Mouse (Mus musculus) heart, embryonic 16.5 days (tissue): ENCODE measurements around the gene Bloc1s3. TPM values are rescaled to one million over a fixed set of nuclear protein-coding genes. Genes with fewer than 3 reads are reported as not detected.
A peak's percentile ranks its signal among the peaks of the same experiment; 100 is the strongest.

Experiments
- ATAC-seq: fragments of 200-750 bp; cut with Nextera tagmentation; replicated peaks from 2 replicates; pipeline ENCODE4 v1.8.0; 2017; ENCODE audit warnings: moderate number of reproducible peaks; ENCODE audit not compliant: insufficient read depth, low FRiP score; ENCODE audit errors: extremely low read depth
- H3K27ac ChIP-seq: fragments of 300-500 bp; sonication (generic); 2 replicates; pipeline ENCODE4 v1.5.1; 2014; ENCODE audit warnings: mild to moderate bottlenecking, low read length, control low read depth, moderate library complexity
- H3K27me3 ChIP-seq: fragments of 300-500 bp; sonication (generic); 2 replicates; pipeline ENCODE4 v1.6.1; 2014; ENCODE audit warnings: low read length, mixed read lengths; ENCODE audit not compliant: control insufficient read depth, insufficient read depth
- H3K36me3 ChIP-seq: fragments of 300-500 bp; sonication (generic); 2 replicates; pipeline ENCODE4 v1.6.1; 2014; ENCODE audit not compliant: control insufficient read depth, insufficient read depth
- H3K4me1 ChIP-seq: fragments of 300-500 bp; sonication (generic); 2 replicates; pipeline ENCODE4 v1.6.1; 2014; ENCODE audit warnings: low read length, mixed read lengths; ENCODE audit not compliant: control insufficient read depth, insufficient read depth
- H3K4me2 ChIP-seq: fragments of 300-500 bp; sonication (generic); 2 replicates; pipeline ENCODE4 v1.6.1; 2014; ENCODE audit warnings: low read depth, mild to moderate bottlenecking, control low read depth, low read length
- H3K4me3 ChIP-seq: fragments of 300-500 bp; sonication (generic); 2 replicates; pipeline ENCODE4 v1.5.1; 2014; ENCODE audit warnings: mild to moderate bottlenecking, control low read depth, low read length
- H3K9ac ChIP-seq: fragments of 300-500 bp; sonication (generic); 2 replicates; pipeline ENCODE4 v1.6.1; 2014; ENCODE audit warnings: low read length, control low read depth
- H3K9me3 ChIP-seq: fragments of 300-500 bp; sonication (generic); replicated peaks from 2 replicates; pipeline ENCODE4 v1.6.1; 2016; ENCODE audit warnings: low read length; ENCODE audit not compliant: control insufficient read depth
- WGBS: fragments of 180-500 bp; shearing (Covaris S2); extraction: QIAGEN DNeasy Blood & Tissue Kit; methylation state at CpG from one replicate; pipeline ENCODE4 v1.1.7; 2014; 5-methylcytosine and 5-hydroxymethylcytosine counted together
- polyA plus RNA-seq: library from polyadenylated mRNA; unstranded; fragments of >200 nt; fragmentation: Nextera tagmentation; extraction: Ambion mirVana; gene quantifications from 2 replicates; pipeline ENCODE4 v1.2.1, GENCODE M21; 2015

Gene Bloc1s3
- polyA plus RNA-seq, 1 experiment from 2014 or later = 1.7 TPM

DNA sequence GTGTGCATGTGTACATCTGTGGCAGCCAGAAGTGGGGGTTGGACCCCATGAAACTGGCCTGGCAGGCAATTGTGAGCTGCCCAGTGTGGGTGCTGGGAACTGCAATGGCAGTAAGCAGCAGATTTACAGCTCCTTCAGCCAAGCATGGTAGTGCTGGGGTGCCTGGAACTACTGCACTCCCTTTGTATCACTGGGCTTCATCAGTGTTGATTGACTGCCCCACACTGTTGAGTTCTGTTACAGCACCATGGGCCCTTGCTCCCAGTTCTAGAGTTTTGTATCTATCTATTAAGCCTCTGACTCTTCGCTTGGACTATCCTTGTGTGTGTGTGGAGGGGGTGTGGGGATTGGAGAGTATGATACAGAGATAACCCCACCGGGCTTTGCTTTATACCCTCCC lies 31.1 kb downstream of the Bloc1s3 start:
- Histone ChIP-seq H3K4me1 (peaks cover 5% of the 10 kb centered on the region; the same call in 1 of the 2 replicates), H3K4me3 (no peak overlapping the region), H3K36me3 (no peaks in the 10 kb centered on the region), H3K9ac (no peak overlapping the region), H3K4me2 (no peak overlapping the region), H3K27me3 (peaks cover 32% of the 10 kb centered on the region), H3K27ac (no peak overlapping the region), H3K9me3 (no peaks in the 10 kb centered on the region)
- no peak for ATAC-seq
- 38% methylated on average over 2 of the region's 2 CpGs for WGBS

DNA sequence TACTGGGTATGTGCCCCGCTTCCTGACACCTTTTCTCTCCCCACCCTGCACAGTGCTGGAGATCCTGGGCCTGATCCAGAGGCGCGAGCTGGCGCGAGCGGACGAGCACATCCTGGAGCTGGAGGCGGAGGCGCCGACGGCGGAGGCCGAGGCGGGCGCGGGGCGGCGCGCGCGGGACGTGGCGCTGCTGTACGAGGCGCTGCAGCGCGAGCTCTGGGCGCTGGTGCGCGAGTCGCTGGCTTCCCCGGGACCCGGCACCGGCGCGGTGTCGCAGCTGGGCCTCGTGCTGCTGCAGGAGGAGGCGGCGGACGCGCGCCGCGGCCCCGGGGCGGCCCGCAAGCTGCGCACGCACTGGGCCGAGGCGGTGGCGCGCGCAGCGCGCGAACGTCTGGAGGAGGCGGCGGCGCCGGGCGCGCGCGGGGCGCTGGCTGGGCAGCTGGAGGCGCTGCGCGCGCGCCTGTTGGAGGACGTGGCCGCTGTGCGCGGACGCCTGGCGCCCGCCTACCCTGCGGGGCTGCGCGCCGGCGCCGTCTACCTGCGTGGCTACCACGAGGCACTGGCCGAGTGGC lies 34.2 kb downstream of the Bloc1s3 start:
- Histone ChIP-seq H3K27me3 (peaks cover 52% of the 10 kb centered on the region), H3K27ac (peak overlapping the region; percentile 53; the same call in 1 of the 2 replicates), H3K9me3 (no peaks in the 10 kb centered on the region), H3K36me3 (no peaks in the 10 kb centered on the region), H3K4me1 (peaks cover 5% of the 10 kb centered on the region; the same call in 1 of the 2 replicates), H3K4me2 (peak overlapping the region; percentile 93), H3K4me3 (peak overlapping the region; percentile 65), H3K9ac (peak overlapping the region; percentile 76)
- peak; percentile 75 for ATAC-seq
- under 1% methylated on average over 66 of the region's 89 CpGs for WGBS

DNA sequence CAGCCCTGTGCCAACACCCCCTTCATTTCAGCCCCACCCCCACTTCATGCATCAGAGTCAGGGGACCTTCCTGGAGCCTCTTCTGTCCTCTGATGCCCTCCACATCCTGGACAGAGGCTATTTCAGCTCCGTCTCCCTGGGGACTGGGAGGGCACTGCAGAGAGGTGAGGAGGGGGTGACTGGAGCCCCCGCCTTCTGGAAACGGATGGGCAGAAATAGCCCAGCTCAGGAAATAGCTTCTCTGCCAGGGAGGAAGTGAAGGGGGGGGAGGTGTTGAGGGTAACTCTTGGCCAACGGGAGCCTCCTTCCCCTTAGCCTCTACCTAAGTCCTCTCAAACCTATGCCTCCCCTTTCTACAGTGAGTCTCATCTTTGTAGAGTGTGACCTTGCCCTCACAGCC lies 35.8 kb downstream of the Bloc1s3 start:
- H3K4me3 ChIP-seq = no peak overlapping the region
- no peak for ATAC-seq
- peaks cover 5% of the 10 kb centered on the region; the same call in 1 of the 2 replicates for H3K4me1 ChIP-seq
- 18% methylated on average over 4 of the region's 4 CpGs for WGBS
- no peak overlapping the region for H3K9ac ChIP-seq
- H3K4me2 ChIP-seq = no peak overlapping the region
- H3K27ac ChIP-seq = no peak overlapping the region
- no peaks in the 10 kb centered on the region for H3K36me3 ChIP-seq
- no peaks in the 10 kb centered on the region for H3K9me3 ChIP-seq
- H3K27me3 ChIP-seq = peaks cover 52% of the 10 kb centered on the region

DNA sequence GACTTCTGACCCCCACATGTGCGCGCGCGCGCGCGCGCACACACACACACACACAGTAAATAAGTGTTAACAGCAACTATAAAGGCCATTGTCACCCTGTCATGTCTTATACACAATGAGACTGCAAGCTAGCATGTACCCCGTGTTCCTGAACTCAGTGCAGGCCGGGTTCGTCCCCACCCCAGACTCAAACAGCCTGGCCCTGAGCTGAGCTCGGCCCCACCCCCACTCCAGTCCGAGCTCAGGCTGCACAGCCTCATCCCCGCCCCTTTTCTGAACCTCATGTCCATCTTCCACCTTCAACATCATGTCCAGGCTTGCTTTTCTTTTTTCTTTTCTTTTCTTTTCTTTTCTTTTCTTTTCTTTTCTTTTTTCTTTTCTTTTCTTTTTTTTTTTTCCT lies 37.9 kb downstream of the Bloc1s3 start:
- Histone ChIP-seq H3K9me3 (no peaks in the 10 kb centered on the region), H3K4me3 (no peak overlapping the region)

DNA sequence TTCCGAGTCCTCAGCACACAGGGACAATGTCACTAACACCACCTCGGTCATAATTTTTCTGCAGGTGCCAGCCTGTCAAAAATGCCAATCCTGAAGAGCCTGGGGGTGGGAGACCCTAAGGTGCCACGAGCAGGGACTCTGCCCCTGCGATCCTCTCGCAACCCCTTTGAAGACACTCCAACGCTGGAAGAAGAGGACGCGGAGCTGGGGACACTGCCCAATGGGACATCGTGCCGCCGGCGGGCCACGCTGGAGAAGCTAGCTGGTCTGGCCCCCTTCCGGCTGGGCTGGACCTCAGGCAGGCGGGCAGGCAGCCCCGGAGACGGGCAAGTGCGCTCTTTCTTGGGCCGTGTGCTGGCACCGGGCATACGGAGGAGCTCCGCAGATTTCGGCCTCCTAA lies 38.8 kb downstream of the Bloc1s3 start:
- Histone ChIP-seq H3K27ac (no peak overlapping the region), H3K4me2 (no peak overlapping the region), H3K36me3 (no peaks in the 10 kb centered on the region), H3K9ac (no peak overlapping the region), H3K27me3 (peaks cover 37% of the 10 kb centered on the region), H3K9me3 (no peaks in the 10 kb centered on the region), H3K4me1 (peaks cover 8% of the 10 kb centered on the region), H3K4me3 (no peak overlapping the region)
- no peak for ATAC-seq
- WGBS = 33% methylated on average over 23 of the region's 23 CpGs

More for the DNA sequence above, 37.9 kb downstream of the Bloc1s3 start:
- H3K27ac ChIP-seq = no peak overlapping the region
- no peak overlapping the region for H3K4me2 ChIP-seq
- H3K27me3 ChIP-seq = peaks cover 42% of the 10 kb centered on the region
- ATAC-seq = no peak
- H3K36me3 ChIP-seq = no peaks in the 10 kb centered on the region
- WGBS = 28% methylated on average over 14 of the region's 14 CpGs
- no peak overlapping the region for H3K9ac ChIP-seq
- peaks cover 5% of the 10 kb centered on the region; the same call in 1 of the 2 replicates for H3K4me1 ChIP-seq

DNA sequence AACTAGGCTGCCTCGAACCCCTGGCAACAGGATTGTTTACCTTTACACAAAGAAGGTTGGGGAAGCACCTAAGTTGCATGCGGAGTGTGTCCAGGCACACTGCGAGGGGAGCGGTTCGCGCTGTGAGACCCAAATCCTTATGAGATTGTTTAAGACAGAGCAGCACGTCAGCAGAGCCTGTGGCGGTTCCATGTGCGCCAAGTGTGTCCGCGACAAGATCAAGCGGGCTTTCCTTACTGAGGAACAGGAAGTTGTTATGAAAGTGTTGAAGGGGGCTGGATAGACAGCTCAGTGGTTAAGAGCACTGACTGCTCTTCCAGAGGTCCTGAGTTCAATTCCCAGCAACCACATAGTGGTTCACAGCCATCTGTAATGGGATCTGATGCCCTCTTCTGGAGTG lies 39.9 kb downstream of the Bloc1s3 start:
- no peaks in the 10 kb centered on the region for H3K9me3 ChIP-seq
- H3K36me3 ChIP-seq = no peaks in the 10 kb centered on the region
- no peak for ATAC-seq
- H3K27ac ChIP-seq = no peak overlapping the region
- peaks cover 31% of the 10 kb centered on the region for H3K27me3 ChIP-seq
- H3K4me1 ChIP-seq = peaks cover 4% of the 10 kb centered on the region
- no peak overlapping the region for H3K4me2 ChIP-seq
- no peak overlapping the region for H3K4me3 ChIP-seq
- WGBS = 61% methylated on average over 12 of the region's 12 CpGs
- H3K9ac ChIP-seq = no peak overlapping the region

DNA sequence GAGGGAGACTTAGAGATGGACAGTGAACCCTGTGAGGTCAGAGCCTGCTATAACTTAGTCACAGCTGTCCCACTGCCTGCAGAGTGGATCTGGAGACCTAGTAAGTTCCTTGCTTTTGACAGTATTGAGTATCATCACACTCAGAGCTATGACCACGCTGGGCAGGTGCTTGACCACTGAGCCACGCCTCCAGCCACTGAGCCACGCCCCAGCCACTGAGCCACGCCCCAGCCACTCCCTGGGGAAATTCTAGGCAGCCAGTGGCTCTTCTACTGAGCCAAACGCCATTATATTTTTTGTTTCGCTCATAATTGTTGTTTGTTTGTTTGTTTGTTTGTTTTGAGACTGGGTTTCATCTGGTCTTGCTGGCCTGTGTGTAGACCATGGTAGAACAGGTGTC lies 40.5 kb downstream of the Bloc1s3 start:
- Histone ChIP-seq H3K36me3 (no peaks in the 10 kb centered on the region), H3K4me1 (peaks cover 4% of the 10 kb centered on the region), H3K4me3 (no peak overlapping the region), H3K9me3 (no peaks in the 10 kb centered on the region), H3K27ac (no peak overlapping the region), H3K9ac (no peak overlapping the region), H3K27me3 (peaks cover 26% of the 10 kb centered on the region), H3K4me2 (no peak overlapping the region)
- no peak for ATAC-seq
- WGBS = 37% methylated on average over 6 of the region's 6 CpGs

DNA sequence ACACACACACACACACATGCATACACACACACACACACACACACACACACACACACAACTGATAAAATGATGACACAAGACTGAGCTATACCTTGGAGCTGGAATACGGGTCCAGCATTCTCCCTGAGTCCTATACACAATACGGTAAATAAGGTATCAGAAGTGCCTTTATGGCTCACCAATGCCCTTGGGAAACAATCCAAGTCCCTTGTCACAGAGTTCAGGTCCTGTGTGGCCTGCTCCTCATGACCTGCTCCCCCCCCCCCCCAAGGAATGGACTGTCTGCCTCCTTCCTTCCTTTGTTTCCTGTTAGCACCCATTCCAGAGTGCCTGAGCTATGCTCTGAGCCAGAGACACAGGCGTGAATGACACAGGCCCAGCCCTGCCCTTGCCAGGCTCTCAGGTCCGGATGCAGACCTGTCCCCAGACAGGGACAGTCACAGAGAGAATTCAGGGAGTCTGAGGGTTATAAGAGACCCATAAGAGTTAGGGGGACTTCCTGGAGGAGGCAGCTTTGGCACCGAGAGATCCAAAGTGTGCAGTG lies 41.5 kb downstream of the Bloc1s3 start:
- Histone ChIP-seq H3K4me3 (no peak overlapping the region), H3K4me2 (no peak overlapping the region), H3K4me1 (peaks cover 4% of the 10 kb centered on the region), H3K9me3 (no peaks in the 10 kb centered on the region), H3K9ac (no peak overlapping the region), H3K27me3 (peaks cover 18% of the 10 kb centered on the region), H3K36me3 (no peaks in the 10 kb centered on the region), H3K27ac (no peak overlapping the region)
- WGBS = 49% methylated on average over 5 of the region's 5 CpGs
- ATAC-seq = no peak

DNA sequence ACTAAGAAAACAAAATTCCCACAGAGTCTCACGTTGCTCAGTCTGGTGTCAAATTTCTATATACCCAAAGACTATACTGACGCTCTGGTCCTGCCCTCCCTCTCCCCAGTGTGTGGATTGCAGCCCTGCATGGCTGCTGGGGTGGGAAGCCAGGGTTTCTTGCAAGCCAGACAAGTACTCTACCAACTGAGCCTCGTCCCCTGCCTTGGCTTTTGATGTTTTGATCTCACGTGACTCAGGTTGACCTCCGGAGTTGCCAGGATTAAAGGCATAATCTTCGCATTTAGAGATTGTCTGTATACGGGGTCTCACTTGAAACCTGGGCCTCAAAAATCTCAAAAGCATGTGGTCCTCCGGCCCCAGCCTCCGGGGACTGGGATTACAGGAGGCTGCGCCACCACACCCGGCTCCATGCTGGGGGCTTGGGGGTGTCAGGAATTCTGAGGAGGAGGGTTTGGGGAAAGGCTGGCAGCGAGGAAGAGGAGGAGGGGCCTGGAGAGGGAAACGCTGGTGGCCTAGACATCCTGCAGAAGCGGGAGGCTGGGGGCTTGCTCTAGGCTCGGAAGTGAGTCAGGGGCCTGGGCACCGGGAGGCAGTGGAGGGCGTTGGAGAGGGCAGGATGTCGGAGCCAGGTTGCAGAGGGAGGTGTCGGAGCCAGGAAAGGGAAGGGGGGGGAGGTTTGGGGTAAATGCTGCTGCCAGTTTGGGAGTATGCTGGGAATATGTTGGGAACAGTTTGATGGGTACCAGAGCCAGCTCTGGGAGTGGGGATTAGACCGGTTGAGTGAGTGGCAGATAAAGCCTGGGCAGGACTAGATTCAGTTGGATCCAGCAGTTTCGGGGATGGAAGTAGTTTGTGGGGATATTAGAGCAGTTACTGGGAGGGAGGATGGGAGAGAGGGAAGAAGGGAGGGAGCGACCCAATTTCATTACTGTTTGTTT lies 43.5 kb downstream of the Bloc1s3 start:
- Histone ChIP-seq H3K4me2 (peak overlapping the region; percentile 35; the same call in 1 of the 2 replicates), H3K27me3 (peaks cover 7% of the 10 kb centered on the region), H3K36me3 (no peaks in the 10 kb centered on the region), H3K27ac (no peak overlapping the region), H3K9me3 (no peaks in the 10 kb centered on the region), H3K4me3 (0 out of 2 replicates have a peak overlapping the region, but pooled peaks have one; percentile 1), H3K4me1 (peaks cover 5% of the 10 kb centered on the region), H3K9ac (peak overlapping the region; percentile 21; the same call in 1 of the 2 replicates)
- WGBS = 15% methylated on average over 22 of the region's 22 CpGs
- ATAC-seq = no peak
